Mouse (Mus musculus) thymus, adult 18-20 months (tissue): ENCODE results near the gene Fbxo24.

Source experiments
- DNase-seq, 2 experiments: peaks; one replicate each; pipeline ENCODE4 v3.0.0; 2022; ENCODE audit warnings: mixed read lengths in 2 of 2

The Fbxo24 gene

DNA sequence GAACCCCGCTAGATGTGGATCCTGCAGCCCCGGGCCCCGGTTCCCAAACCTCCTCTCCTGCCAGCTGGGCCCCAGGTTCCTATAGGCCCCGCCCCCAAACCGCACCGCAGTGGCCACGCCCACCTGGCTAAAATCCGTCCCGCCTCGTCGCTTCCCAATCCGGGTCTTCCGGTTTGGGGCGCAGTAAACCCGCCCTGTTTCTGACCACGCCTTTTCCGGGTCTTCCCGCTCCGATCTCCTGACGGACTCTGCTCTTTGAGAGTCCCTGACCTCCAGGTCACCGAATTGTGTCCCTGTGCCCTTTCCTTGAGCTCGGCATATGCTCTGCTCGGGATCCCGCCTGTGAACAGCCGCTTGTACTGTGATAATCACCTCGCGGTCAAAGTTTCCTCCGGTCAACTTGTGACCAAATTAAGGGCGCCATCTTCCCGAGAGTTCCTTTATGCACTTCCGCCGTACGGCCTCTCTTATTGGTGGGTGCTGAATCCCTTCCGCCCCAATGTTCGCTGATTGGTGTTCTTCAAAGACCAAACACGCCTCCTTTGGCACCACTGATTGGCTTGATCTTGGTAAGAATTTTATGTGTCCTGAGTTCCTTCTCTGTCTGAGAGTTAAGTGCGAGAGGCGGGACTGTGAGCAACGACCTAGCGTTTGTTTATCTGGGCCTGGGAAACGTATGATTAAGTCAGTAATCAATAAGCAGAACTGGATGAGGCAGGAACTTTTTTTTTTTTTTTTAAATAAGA, 28.0 kb downstream of the Fbxo24 start, which contains the start of gene Mospd3:
Gene Mospd3, minus strand, starts transcription at position 440 of the 746 bp plus-strand sequence.
- DNase-seq: peak; percentile 93 to 96

DNA sequence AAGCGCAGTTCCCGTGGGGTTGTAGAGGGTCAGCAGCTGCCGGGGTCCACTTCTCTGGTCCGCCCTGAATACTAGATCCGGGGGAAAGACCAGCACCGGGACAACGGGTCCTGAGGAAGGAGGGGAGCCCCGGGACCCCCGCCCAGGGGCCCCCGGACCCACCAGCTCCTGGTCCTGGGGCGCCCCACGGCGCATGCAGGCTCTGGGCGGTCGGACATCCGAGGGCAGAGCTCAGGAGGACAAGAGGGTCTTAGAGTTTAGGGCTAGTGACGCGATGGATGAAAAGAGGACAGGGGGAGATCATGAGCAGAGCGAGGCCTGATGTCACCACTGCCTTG, 28.6 kb downstream of the Fbxo24 start:
- DNase-seq: no peak

DNA sequence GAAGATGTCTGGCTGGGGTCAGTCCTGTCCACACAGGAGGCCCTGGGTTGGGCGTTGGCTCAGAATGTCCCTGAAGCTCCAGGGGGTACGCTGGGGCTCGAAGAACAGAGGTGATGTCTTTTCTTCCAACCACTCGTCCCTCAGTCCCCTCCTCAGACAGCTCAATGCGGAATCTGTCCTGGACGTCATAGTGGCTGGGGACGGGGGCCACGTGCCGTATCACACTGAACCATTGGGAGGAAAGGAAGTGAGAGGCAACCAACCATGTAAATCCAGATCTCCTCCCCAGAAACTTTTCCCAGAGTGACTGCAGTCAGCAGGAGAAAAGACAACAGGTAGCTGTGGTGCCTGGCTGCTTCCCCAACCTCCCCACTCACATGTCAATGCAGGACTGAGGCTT, 29.2 kb downstream of the Fbxo24 start:
- no peak for DNase-seq

- no peak for DNase-seq
These were observed 30.5 kb downstream of the Fbxo24 start for GRCm38 (mm10) chr5:137598100-137598826.

DNA sequence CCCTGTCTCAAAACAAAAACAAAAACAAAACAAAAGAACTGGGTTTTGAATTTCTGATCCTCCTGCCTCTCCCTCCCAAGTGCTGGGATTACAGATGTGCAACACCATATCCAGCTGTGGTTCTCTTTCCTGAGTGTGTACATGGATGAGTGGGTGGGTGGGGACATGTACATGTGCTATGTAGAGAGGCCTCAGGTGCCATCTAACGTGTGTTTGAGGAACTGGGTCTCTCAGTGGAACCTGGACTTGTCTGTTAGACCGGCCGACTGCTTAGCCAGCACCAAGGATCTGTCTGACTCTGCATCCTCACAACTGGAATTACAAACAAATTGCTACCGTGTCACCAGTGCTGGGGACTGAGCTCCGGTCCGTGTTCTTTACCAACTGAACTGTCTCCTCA, 31.2 kb downstream of the Fbxo24 start:
- no peak for DNase-seq

DNA sequence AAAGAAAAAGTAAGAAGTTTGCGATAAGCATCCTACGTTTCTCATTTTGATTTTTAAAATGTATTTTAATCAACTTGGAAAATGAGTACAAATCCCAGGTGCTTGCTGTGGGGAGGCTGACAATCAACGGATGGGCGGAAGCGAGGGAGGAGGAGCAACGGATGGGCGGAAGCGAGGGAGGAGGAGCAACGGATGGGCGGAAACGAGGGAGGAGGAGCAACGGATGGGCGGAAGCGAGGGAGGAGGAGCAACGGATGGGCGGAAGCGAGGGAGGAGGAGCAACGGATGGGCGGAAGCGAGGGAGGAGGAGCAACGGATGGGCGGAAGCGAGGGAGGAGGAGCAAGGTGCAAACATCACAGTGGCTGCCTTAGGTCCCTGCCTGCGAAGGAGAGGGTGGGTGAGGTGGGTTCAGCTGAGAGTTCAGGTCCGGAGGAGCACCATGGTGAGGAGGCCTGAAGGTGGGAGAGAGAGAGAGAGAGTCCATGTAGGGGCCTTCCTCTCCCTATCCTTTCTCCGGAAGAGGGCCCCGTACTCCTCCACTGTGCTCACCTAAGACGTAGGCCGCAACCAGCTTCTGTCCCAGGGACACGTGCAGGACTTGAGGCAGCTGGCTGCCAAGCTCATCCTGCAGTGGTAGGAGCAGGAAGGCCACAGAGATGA, 32.1 kb downstream of the Fbxo24 start:
- DNase-seq: peak in 1 of 2 experiments; percentile 48

DNA sequence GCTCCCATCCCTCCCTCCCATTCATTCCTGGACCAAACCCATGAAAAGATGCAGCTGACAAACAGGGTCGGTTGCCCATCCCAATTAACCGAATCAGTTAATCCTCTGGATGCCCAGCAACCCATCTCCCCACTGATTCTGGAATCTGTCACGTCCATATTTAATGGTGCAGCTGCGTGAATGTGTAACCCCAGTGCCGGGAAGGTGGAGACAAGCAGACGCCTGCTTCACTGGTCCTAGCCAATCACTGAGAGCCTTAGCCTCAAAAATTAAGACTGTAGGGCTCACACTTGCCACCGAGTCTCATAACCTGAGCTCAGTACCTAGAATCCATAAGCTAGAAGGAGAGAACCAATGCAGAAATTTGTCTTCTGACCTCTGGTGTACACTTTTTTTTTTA, 32.9 kb downstream of the Fbxo24 start:
- DNase-seq: no peak

DNA sequence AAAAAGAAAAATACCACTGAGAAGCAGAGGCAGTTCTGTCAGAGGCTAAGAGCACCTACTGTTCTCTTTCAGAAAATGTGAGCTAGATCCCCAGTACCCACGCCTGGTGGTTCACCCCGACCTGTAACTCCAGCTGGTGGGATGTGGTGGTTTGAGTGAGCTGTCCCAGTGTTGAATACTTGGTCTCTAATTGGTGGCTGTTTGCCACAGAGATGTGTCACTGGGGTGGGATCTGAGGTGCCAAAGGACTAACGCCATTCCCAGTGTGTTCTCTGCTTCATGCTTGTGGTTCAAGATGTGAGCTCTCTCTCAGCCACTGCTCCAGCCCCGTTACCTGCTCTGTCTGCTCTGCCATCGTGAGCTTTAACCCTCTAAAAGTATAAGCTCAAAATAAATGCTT, 38.3 kb downstream of the Fbxo24 start:
- DNase-seq: no peak

GRCm38 (mm10) chr5:137584976-137585375, 43.8 kb downstream of the Fbxo24 start:
- peak in 1 of 2 experiments; percentile 49 for DNase-seq

GRCm38 (mm10) chr5:137583670-137584169, 45.1 kb downstream of the Fbxo24 start:
- no peak for DNase-seq

GRCm38 (mm10) chr5:137582702-137583101, 46.1 kb downstream of the Fbxo24 start:
- DNase-seq: no peak

DNA sequence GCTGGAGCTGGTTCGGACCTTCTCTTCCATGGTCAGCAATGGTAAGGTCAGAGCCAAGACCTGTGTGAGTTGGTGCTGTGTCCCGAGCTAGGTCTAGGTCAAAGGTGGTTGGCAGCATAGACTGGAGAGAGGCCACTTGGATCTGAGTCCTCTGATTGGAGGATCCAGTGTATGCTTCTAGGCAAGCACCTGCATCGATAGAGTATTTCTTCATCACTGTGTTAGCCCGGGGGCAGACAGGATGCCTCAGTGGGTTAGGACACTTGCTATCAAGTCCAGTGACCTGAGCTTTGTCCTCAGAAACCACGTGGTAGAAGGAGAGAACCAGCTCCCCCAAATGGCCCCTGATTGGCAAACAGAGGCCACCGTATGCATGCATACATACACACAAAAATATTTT, 48.6 kb downstream of the Fbxo24 start:
- no peak for DNase-seq

DNA sequence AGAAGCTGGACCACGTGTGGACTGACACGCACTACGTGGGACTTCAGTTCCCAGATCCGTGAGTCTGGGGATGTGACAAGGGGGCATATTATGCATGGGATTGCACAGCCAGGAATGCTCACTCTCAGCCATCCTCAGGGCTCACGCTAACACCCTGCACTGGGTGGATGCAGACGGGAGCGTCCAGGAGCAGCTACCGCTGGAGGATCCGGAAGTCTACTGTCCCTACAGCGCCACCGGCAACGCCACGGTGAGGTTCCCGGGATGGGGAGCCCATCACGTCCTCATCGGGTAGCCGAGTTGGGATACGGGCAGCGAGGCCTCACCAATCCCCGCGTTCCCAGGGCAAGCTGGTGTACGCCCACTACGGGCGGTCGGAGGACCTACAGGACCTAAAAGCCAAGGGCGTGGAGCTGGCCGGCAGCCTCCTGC, 54.3 kb downstream of the Fbxo24 start:
- no peak for DNase-seq

DNA sequence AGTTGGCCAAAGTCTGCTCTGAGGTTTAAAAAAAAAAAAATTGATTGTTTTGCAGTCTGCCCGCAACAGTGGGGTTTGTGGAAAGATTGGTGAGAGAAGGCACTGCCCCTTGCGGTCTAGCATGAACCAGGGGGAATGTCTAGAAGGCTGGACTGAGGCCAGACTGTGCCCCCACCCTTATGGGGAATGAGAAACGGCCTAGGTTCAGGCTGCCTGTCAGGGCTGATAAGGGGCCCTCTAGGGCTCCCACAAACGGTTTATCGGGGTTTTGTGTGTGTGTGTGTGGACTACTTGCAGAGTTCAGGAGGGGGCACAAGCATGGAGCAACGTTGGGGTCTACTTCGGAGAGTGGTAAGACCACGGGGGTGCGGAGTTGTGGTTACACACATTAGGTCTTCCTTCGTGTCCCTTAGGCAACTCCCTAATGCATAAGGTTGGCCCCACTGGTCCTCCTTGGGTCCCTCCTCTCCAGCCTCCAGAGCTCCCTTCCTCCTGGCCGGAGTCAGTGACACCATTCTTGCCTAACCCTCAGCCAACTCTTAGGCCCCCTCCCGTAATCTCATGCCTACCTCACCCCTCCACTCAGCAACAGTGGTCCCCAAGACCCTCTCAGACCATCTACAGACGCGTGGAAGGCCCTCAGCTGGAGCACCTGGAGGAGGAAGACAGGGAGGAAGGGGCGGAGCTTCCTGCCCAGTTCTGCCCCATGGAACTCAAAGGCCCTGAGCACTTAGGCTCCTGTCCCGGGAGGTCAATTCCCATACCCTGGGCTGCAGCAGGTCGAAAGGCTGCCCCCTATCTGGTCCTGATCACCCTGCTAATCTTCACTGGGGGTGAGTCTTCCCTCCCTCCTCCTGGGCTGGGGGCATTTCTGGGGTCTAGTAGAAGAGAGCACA, 57.9 kb downstream of the Fbxo24 start:
- no peak for DNase-seq

GRCm38 (mm10) chr5:137570181-137570580, 58.6 kb downstream of the Fbxo24 start:
- DNase-seq: no peak

DNA sequence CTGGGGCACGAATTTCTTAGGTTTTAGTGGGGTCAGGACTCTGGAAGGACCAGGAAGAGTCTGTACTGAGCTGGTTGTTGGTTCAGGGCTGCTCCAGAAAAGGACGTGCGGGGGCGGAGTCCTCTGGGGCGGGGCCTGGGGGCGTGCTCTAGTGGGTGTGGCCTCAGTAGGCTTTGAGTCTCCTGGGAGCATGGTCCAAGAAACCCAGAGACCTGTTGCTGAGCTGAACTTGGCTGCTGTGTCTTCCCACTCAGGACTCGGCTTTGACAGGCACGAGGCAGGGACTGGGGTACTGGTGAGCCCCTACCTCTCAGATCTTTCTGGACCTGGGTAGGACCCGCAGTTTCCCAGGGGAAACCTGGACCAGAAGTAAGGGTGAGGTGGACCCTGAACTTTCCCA, 59.1 kb downstream of the Fbxo24 start, which contains the start of gene Tfr2:
Gene Tfr2, plus strand, starts transcription at position 176 of the 400 bp plus-strand sequence.
- DNase-seq: no peak

DNA sequence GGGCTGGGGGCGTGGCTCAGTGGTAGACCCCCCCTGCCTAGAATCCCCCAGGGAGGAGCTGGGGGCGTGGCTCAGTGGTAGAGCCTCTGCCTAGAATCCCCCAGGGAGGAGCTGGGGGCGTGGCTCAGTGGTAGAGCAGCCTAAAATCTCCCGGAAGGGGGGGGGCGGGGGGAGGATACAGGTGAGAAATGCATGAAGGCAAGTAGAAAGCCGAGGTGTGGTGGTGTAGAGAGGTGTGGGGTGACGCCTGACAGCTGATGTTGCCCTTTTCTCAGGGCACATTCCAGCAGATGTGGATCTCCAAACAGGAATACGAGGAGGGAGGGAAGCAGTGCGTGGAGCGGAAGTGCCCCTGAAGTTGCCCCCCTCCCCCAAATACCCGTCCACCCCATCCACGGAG, 59.8 kb downstream of the Fbxo24 start:
- DNase-seq: no peak

- DNase-seq: no peak
These were observed 60.5 kb downstream of the Fbxo24 start for GRCm38 (mm10) chr5:137568223-137568798.

DNA sequence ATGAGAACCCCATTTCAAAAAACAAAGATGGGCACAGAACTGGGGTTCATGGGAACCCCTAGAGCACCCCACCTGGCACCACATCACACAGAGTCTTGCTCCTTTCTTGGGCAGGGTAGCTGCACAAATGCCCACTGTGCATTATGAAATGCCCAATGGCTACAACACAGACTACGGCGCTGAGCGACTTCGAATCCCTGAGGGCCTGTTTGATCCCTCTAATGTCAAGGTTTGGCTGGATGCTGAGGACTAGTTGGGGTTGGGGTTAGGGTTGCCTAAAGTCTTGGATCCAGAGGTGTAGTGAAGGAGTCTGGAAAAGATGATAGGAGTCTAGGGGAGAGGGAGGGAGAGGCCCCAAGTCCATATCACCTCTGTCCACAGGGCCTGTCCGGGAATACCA, 62.4 kb downstream of the Fbxo24 start:
- DNase-seq: no peak

DNA sequence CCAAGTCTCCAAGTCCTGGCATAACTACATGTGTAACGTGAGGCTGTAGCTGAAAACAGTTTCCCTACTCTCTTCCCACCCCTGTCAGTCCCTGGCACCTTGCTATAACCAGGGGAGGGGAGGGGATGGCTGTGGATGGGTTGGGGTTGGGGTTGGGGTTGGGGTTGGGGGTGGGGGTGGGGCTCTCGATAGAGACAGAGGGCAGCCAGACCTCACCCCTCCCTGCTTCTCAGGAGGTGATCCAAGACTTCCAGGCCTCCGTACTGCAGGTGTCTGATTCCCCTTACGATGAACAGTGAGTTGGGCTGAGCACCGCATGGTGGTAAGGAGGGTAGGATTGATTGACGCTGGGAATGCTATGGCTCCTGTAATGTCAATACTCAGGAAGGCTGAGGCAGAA, 63.1 kb downstream of the Fbxo24 start:
- DNase-seq: no peak

- no peak for DNase-seq
These were observed 65.8 kb downstream of the Fbxo24 start for GRCm38 (mm10) chr5:137562965-137563364.
